Mouse (Mus musculus): Measurements from ENCODE around the gene Gm20479. TPM values are rescaled to one million over a fixed set of nuclear protein-coding genes. Genes with fewer than 3 reads are reported as not detected.

Gene Gm20479
- polyA plus RNA-seq (2014; fragmentation: Nextera tagmentation; extraction: Ambion mirVana), result 0.52 TPM in 1 of 2 replicates, not detected in the other

GRCm38 (mm10) chr7:27356861-27357594 is at the start of gene Gm20479:
Gene Gm20479 (minus strand): TSS chr7:27357419.
- H3K9me3 ChIP-seq (ENCODE audit: control insufficient read depth, low read length), result no peaks in the 10 kb centered on the region
- H3K9ac ChIP-seq (ENCODE audit: low read length), result 0 out of 2 replicates have a peak within 1 kb of the TSS, but pooled peaks have one; percentile 27
- H3K27me3 ChIP-seq (ENCODE audit: control insufficient read depth, insufficient read depth, low read length), result peaks cover 9% of the 10 kb centered on the region
- H3K4me1 ChIP-seq (ENCODE audit: control insufficient read depth, insufficient read depth, low read length), result 0 out of 2 replicates have a peak, but pooled peaks cover 7% of the 10 kb centered on the region
- peak within 1 kb of the TSS; percentile 49 for H3K4me2 ChIP-seq (ENCODE audit: low read depth, severe bottlenecking)
- DNase-seq (ENCODE audit: low spot score) (no peak), ATAC-seq (ENCODE audit: insufficient number of reproducible peaks, low FRiP score, low TSS enrichment, low read depth) (no peak)
- no peaks in the 10 kb centered on the region; the same call in 1 of the 2 replicates for H3K36me3 ChIP-seq (ENCODE audit: control insufficient read depth, insufficient read depth, low read length)
- H3K27ac ChIP-seq (replicated peaks; ENCODE audit: low read depth, low read length), result no peak within 1 kb of the TSS
- H3K4me3 ChIP-seq (ENCODE audit: low read depth, low read length), result peak within 1 kb of the TSS; percentile 54
- 2% methylated on average over 27 of the region's 27 CpGs for WGBS

- 80% methylated on average over 7 of the region's 7 CpGs for WGBS
- Histone ChIP-seq H3K9ac (ENCODE audit: low read length) (no peak overlapping the region), H3K27ac (replicated peaks; ENCODE audit: low read depth, low read length) (no peak overlapping the region), H3K27me3 (ENCODE audit: control insufficient read depth, insufficient read depth, low read length) (peaks cover 64% of the 10 kb centered on the region), H3K9me3 (ENCODE audit: control insufficient read depth, low read length) (peaks cover 6% of the 10 kb centered on the region; the same call in 1 of the 2 replicates), H3K36me3 (ENCODE audit: control insufficient read depth, insufficient read depth, low read length) (no peaks in the 10 kb centered on the region), H3K4me3 (ENCODE audit: low read depth, low read length) (no peak overlapping the region), H3K4me2 (ENCODE audit: low read depth, severe bottlenecking) (no peak overlapping the region), H3K4me1 (ENCODE audit: control insufficient read depth, insufficient read depth, low read length) (peaks cover 6% of the 10 kb centered on the region; the same call in 1 of the 2 replicates)
- ATAC-seq (ENCODE audit: insufficient number of reproducible peaks, low FRiP score, low TSS enrichment, low read depth) (no peak), DNase-seq (ENCODE audit: low spot score) (no peak)
Observed at GRCm38 (mm10) chr7:27406481-27406880, 49.3 kb upstream of the Gm20479 start.

GRCm38 (mm10) chr7:27404203-27404942 is 47.2 kb upstream of the Gm20479 start:
- Histone ChIP-seq H3K9me3 (ENCODE audit: control insufficient read depth, low read length) (peaks cover 6% of the 10 kb centered on the region; the same call in 1 of the 2 replicates), H3K27ac (replicated peaks; ENCODE audit: low read depth, low read length) (no peak overlapping the region), H3K36me3 (ENCODE audit: control insufficient read depth, insufficient read depth, low read length) (no peaks in the 10 kb centered on the region), H3K9ac (ENCODE audit: low read length) (no peak overlapping the region), H3K4me1 (ENCODE audit: control insufficient read depth, insufficient read depth, low read length) (peaks cover 6% of the 10 kb centered on the region; the same call in 1 of the 2 replicates), H3K27me3 (ENCODE audit: control insufficient read depth, insufficient read depth, low read length) (peaks cover 64% of the 10 kb centered on the region), H3K4me2 (ENCODE audit: low read depth, severe bottlenecking) (peak overlapping the region; percentile 17; the same call in 1 of the 2 replicates), H3K4me3 (ENCODE audit: low read depth, low read length) (peak overlapping the region; percentile 16)
- 5% methylated on average over 78 of the region's 81 CpGs for WGBS
- DNase-seq (ENCODE audit: low spot score) (peak; percentile 34), ATAC-seq (ENCODE audit: insufficient number of reproducible peaks, low FRiP score, low TSS enrichment, low read depth) (no peak)

GRCm38 (mm10) chr7:27402675-27403074 is 45.5 kb upstream of the Gm20479 start:
- Histone ChIP-seq H3K27me3 (ENCODE audit: control insufficient read depth, insufficient read depth, low read length) (peaks cover 57% of the 10 kb centered on the region), H3K4me1 (ENCODE audit: control insufficient read depth, insufficient read depth, low read length) (0 out of 2 replicates have a peak, but pooled peaks cover 2% of the 10 kb centered on the region), H3K4me3 (ENCODE audit: low read depth, low read length) (no peak overlapping the region), H3K27ac (replicated peaks; ENCODE audit: low read depth, low read length) (no peak overlapping the region), H3K36me3 (ENCODE audit: control insufficient read depth, insufficient read depth, low read length) (no peaks in the 10 kb centered on the region), H3K9me3 (ENCODE audit: control insufficient read depth, low read length) (peaks cover 6% of the 10 kb centered on the region; the same call in 1 of the 2 replicates), H3K9ac (ENCODE audit: low read length) (no peak overlapping the region), H3K4me2 (ENCODE audit: low read depth, severe bottlenecking) (no peak overlapping the region)
- 12% methylated on average over 16 of the region's 16 CpGs for WGBS
- DNase-seq (ENCODE audit: low spot score) (peak; percentile 78), ATAC-seq (ENCODE audit: insufficient number of reproducible peaks, low FRiP score, low TSS enrichment, low read depth) (no peak)

GRCm38 (mm10) chr7:27400545-27400944 is 43.3 kb upstream of the Gm20479 start:
- Histone ChIP-seq H3K4me2 (ENCODE audit: low read depth, severe bottlenecking) (no peak overlapping the region), H3K4me1 (ENCODE audit: control insufficient read depth, insufficient read depth, low read length) (peaks cover 6% of the 10 kb centered on the region; the same call in 1 of the 2 replicates), H3K36me3 (ENCODE audit: control insufficient read depth, insufficient read depth, low read length) (no peaks in the 10 kb centered on the region), H3K27me3 (ENCODE audit: control insufficient read depth, insufficient read depth, low read length) (peaks cover 64% of the 10 kb centered on the region), H3K9ac (ENCODE audit: low read length) (no peak overlapping the region), H3K27ac (replicated peaks; ENCODE audit: low read depth, low read length) (no peak overlapping the region), H3K4me3 (ENCODE audit: low read depth, low read length) (no peak overlapping the region), H3K9me3 (ENCODE audit: control insufficient read depth, low read length) (peaks cover 6% of the 10 kb centered on the region; the same call in 1 of the 2 replicates)
- DNase-seq (ENCODE audit: low spot score), result no peak
- WGBS, result 83% methylated on average over 7 of the region's 7 CpGs
- no peak for ATAC-seq (ENCODE audit: insufficient number of reproducible peaks, low FRiP score, low TSS enrichment, low read depth)

GRCm38 (mm10) chr7:27397048-27397949 is 40.1 kb upstream of the Gm20479 start:
- no peak overlapping the region for H3K4me2 ChIP-seq (ENCODE audit: low read depth, severe bottlenecking)
- peaks cover 4% of the 10 kb centered on the region; the same call in 1 of the 2 replicates for H3K4me1 ChIP-seq (ENCODE audit: control insufficient read depth, insufficient read depth, low read length)
- 17% methylated on average over 26 of the region's 26 CpGs for WGBS
- peak overlapping the region; percentile 37; the same call in 1 of the 2 replicates for H3K4me3 ChIP-seq (ENCODE audit: low read depth, low read length)
- ATAC-seq (ENCODE audit: insufficient number of reproducible peaks, low FRiP score, low TSS enrichment, low read depth), result no peak
- peak; percentile 74 for DNase-seq (ENCODE audit: low spot score)
- H3K27ac ChIP-seq (replicated peaks; ENCODE audit: low read depth, low read length), result no peak overlapping the region
- peaks cover 58% of the 10 kb centered on the region for H3K27me3 ChIP-seq (ENCODE audit: control insufficient read depth, insufficient read depth, low read length)
- H3K9ac ChIP-seq (ENCODE audit: low read length), result no peak overlapping the region
- H3K9me3 ChIP-seq (ENCODE audit: control insufficient read depth, low read length), result no peaks in the 10 kb centered on the region
- H3K36me3 ChIP-seq (ENCODE audit: control insufficient read depth, insufficient read depth, low read length), result no peaks in the 10 kb centered on the region

- Histone ChIP-seq H3K27me3 (ENCODE audit: control insufficient read depth, insufficient read depth, low read length) (peaks cover 58% of the 10 kb centered on the region), H3K9me3 (ENCODE audit: control insufficient read depth, low read length) (no peaks in the 10 kb centered on the region), H3K27ac (replicated peaks; ENCODE audit: low read depth, low read length) (no peak overlapping the region), H3K4me2 (ENCODE audit: low read depth, severe bottlenecking) (peak overlapping the region; percentile 75), H3K9ac (ENCODE audit: low read length) (no peak overlapping the region), H3K36me3 (ENCODE audit: control insufficient read depth, insufficient read depth, low read length) (no peaks in the 10 kb centered on the region), H3K4me1 (ENCODE audit: control insufficient read depth, insufficient read depth, low read length) (peaks cover 4% of the 10 kb centered on the region; the same call in 1 of the 2 replicates), H3K4me3 (ENCODE audit: low read depth, low read length) (peak overlapping the region; percentile 37)
- ATAC-seq (ENCODE audit: insufficient number of reproducible peaks, low FRiP score, low TSS enrichment, low read depth), result no peak; the same call in 1 of the 2 replicates
- 2% methylated on average over 26 of the region's 68 CpGs for WGBS
- peak; percentile 75 for DNase-seq (ENCODE audit: low spot score)
Observed at GRCm38 (mm10) chr7:27396184-27397047, 39.2 kb upstream of the Gm20479 start.

All from limb, embryonic 11.5 days (tissue).